Comparison of ENCODE assay signal across 8 mouse cellular contexts in genomic region chr11:69197194-69197593, GRCm38 (mm10). TPM values are rescaled to one million over a fixed set of nuclear protein-coding genes. Genes with fewer than 3 reads are reported as not detected.
A peak's percentile ranks its signal among the peaks of the same experiment; 100 is the strongest.
DNase-seq lines count a peak whose midpoint lies in the region; ATAC-seq and TF ChIP-seq lines count a peak whose summit lies in the region.

No protein-coding gene starts in this region.

- peak overlapping the region; percentile 63 for H3K4me2 ChIP-seq in heart, embryonic 16.5 days (ENCODE audit: low read depth, low read length)
- peak overlapping the region; percentile 41 for H3K4me2 ChIP-seq in forebrain, embryonic 14.5 days (ENCODE audit: low read length)

- H3K36me3 ChIP-seq in heart, embryonic 16.5 days (ENCODE audit: control insufficient read depth, insufficient read depth), result no peaks in the 10 kb centered on the region
- H3K36me3 ChIP-seq in ES-Bruce4 (ENCODE audit: control insufficient read depth, insufficient read depth, low read length, poor library complexity, severe bottlenecking), result no peaks in the 10 kb centered on the region
- no peaks in the 10 kb centered on the region for H3K36me3 ChIP-seq in forebrain, embryonic 14.5 days (ENCODE audit: control insufficient read depth, insufficient read depth, low read length)

- 1% methylated on average over 14 of the region's 14 CpGs for WGBS in heart, embryonic 16.5 days
- under 1% methylated on average over 14 of the region's 14 CpGs for WGBS in forebrain, embryonic 14.5 days

- no peak for TF ChIP-seq POLR2A in ES-Bruce4 (IDR thresholded peaks at IDR 0.05; ENCODE audit: insufficient read depth, low read length)

- no peaks in the 10 kb centered on the region for H3K9me3 ChIP-seq in heart, embryonic 16.5 days (replicated peaks; ENCODE audit: control insufficient read depth, low read length)
- H3K9me3 ChIP-seq in ES-Bruce4 (replicated peaks; ENCODE audit: control insufficient read depth, insufficient read depth, low read length, poor library complexity, severe bottlenecking), result no peaks in the 10 kb centered on the region
- H3K9me3 ChIP-seq in forebrain, embryonic 14.5 days (replicated peaks; ENCODE audit: control insufficient read depth, low read length), result no peaks in the 10 kb centered on the region

- no peak for DNase-seq in heart, postnatal 36 days
- no peak for DNase-seq in forebrain, embryonic 14.5 days (ENCODE audit: low spot score)
- DNase-seq in urinary bladder, adult 2 months (ENCODE audit: low spot score), result no peak
- DNase-seq in embryo, embryonic 10 days (ENCODE audit: low spot score), result no peak
- DNase-seq in gastrocnemius, postnatal 36 days, result no peak

- TF ChIP-seq EP300 in ES-Bruce4 (IDR thresholded peaks at IDR 0.05; ENCODE audit: insufficient read depth, low read depth, low read length), result no peak

- peaks cover 4% of the 10 kb centered on the region; the same call in 1 of the 2 replicates for H3K4me1 ChIP-seq in heart, embryonic 16.5 days (ENCODE audit: control insufficient read depth, insufficient read depth, low read length)
- H3K4me1 ChIP-seq in ES-Bruce4 (ENCODE audit: control insufficient read depth, insufficient read depth, low read length), result no peaks in the 10 kb centered on the region
- 0 out of 2 replicates have a peak, but pooled peaks cover 5% of the 10 kb centered on the region for H3K4me1 ChIP-seq in forebrain, embryonic 14.5 days (ENCODE audit: control insufficient read depth, insufficient read depth, low read length)

- ATAC-seq in heart, embryonic 16.5 days (replicated peaks; ENCODE audit: extremely low read depth, insufficient read depth, low FRiP score), result no peak
- no peak for ATAC-seq in forebrain, embryonic 14.5 days
- ATAC-seq in megakaryocyte, adult 5-6 weeks (ENCODE audit: poor library complexity, severe bottlenecking), result 0 out of 2 replicates have a peak, but pooled peaks have one; percentile 27

- H3K27me3 ChIP-seq in heart, embryonic 16.5 days (ENCODE audit: control insufficient read depth, insufficient read depth, low read length), result peaks cover 20% of the 10 kb centered on the region
- no peaks in the 10 kb centered on the region for H3K27me3 ChIP-seq in ES-Bruce4 (ENCODE audit: control insufficient read depth, insufficient read depth, low read length, poor library complexity, severe bottlenecking)
- peaks cover 19% of the 10 kb centered on the region for H3K27me3 ChIP-seq in forebrain, embryonic 14.5 days (replicated peaks; ENCODE audit: control insufficient read depth, insufficient read depth, low read length)

- peak overlapping the region; percentile 30 for H3K4me3 ChIP-seq in heart, embryonic 16.5 days (ENCODE audit: low read length)
- peak overlapping the region; percentile 7; the same call in 1 of the 2 replicates for H3K4me3 ChIP-seq in ES-Bruce4 (ENCODE audit: low read depth, low read length)
- H3K4me3 ChIP-seq in forebrain, embryonic 14.5 days (ENCODE audit: low read depth, low read length), result 0 out of 2 replicates have a peak overlapping the region, but pooled peaks have one; percentile 11

- H3K27ac ChIP-seq in heart, embryonic 16.5 days (ENCODE audit: low read length), result no peak overlapping the region
- no peak overlapping the region for H3K27ac ChIP-seq in ES-Bruce4 (ENCODE audit: insufficient read depth, low read length)
- no peak overlapping the region for H3K27ac ChIP-seq in forebrain, embryonic 14.5 days (ENCODE audit: low read depth, low read length)

- TF ChIP-seq CTCF in ES-Bruce4 (IDR thresholded peaks at IDR 0.05; ENCODE audit: low read depth, low read length), result no peak

- H3K9ac ChIP-seq in heart, embryonic 16.5 days (ENCODE audit: low read length), result peak overlapping the region; percentile 51; the same call in 1 of the 2 replicates
- no peak overlapping the region for H3K9ac ChIP-seq in ES-Bruce4 (ENCODE audit: low read depth, poor library complexity, severe bottlenecking)
- peak overlapping the region; percentile 21; the same call in 1 of the 2 replicates for H3K9ac ChIP-seq in forebrain, embryonic 14.5 days (ENCODE audit: low read length)

- intact Hi-C loops in heart, postnatal 36 days (cut with DNase I), result no loop called here
- intact Hi-C loops in gastrocnemius, postnatal 36 days (cut with DNase I), result no loop called here

RNA-seq across cellular contexts. Expression of gene Alox8, which starts 0.4 kb away (rescaled TPM):
- 1.7 TPM in 2 replicates for polyA plus RNA-seq in heart, embryonic 16.5 days (2015; fragmentation: Nextera tagmentation; extraction: Ambion mirVana)
- total RNA-seq in heart, postnatal 36 days (2021), result 1 to 10 TPM; 1.4 to 2.1 TPM
- polyA plus RNA-seq in ES-Bruce4 (2011; ENCODE audit: insufficient read depth, insufficient read length, low read depth, missing spikeins), result not detected in 2 replicates
- 0.08 TPM in 1 of 2 replicates, not detected in the other for polyA plus RNA-seq in forebrain, embryonic 14.5 days (2014; fragmentation: Nextera tagmentation; extraction: Ambion mirVana)
- 1.3 and 1.5 TPM in 2 replicates for total RNA-seq in megakaryocyte, adult 5-6 weeks (2015)
- 1.8 and 2.0 TPM in 2 replicates for total RNA-seq in megakaryocyte, adult 5-6 weeks (2017)
- polyA plus RNA-seq in urinary bladder, adult 2 months (2012; rRNA removed), result 0.14 and 0.60 TPM in 2 replicates
- total RNA-seq in gastrocnemius, postnatal 36 days (2021), result not detected

RNA-seq across cellular contexts. Expression of gene Gucy2e, which starts 39.6 kb away (rescaled TPM):
- 0.05 and 0.10 TPM in 2 replicates for polyA plus RNA-seq in heart, embryonic 16.5 days (2015; fragmentation: Nextera tagmentation; extraction: Ambion mirVana)
- 1 to 10 TPM; 1.5 to 1.7 TPM for total RNA-seq in heart, postnatal 36 days (2021)
- 0.11 TPM in 1 of 2 replicates, not detected in the other for polyA plus RNA-seq in ES-Bruce4 (2011; ENCODE audit: insufficient read depth, insufficient read length, low read depth, missing spikeins)
- 0.35 and 0.41 TPM in 2 replicates for polyA plus RNA-seq in forebrain, embryonic 14.5 days (2014; fragmentation: Nextera tagmentation; extraction: Ambion mirVana)
- total RNA-seq in megakaryocyte, adult 5-6 weeks (2015), result 0.16 TPM in 1 of 2 replicates, not detected in the other
- total RNA-seq in megakaryocyte, adult 5-6 weeks (2017), result 0.07 and 0.33 TPM in 2 replicates
- 0.01 and 0.03 TPM in 2 replicates for polyA plus RNA-seq in urinary bladder, adult 2 months (2012; rRNA removed)
- total RNA-seq in gastrocnemius, postnatal 36 days (2021), result not detected

RNA-seq across cellular contexts. Expression of gene Alox12b, which starts 40.4 kb away (rescaled TPM):
- polyA plus RNA-seq in heart, embryonic 16.5 days (2015; fragmentation: Nextera tagmentation; extraction: Ambion mirVana), result not detected in 2 replicates
- not detected for total RNA-seq in heart, postnatal 36 days (2021)
- 0.27 TPM in 1 of 2 replicates, not detected in the other for polyA plus RNA-seq in ES-Bruce4 (2011; ENCODE audit: insufficient read depth, insufficient read length, low read depth, missing spikeins)
- 0.15 TPM in 1 of 2 replicates, not detected in the other for polyA plus RNA-seq in forebrain, embryonic 14.5 days (2014; fragmentation: Nextera tagmentation; extraction: Ambion mirVana)
- total RNA-seq in megakaryocyte, adult 5-6 weeks (2015), result not detected in 2 replicates
- total RNA-seq in megakaryocyte, adult 5-6 weeks (2017), result not detected in 2 replicates
- polyA plus RNA-seq in urinary bladder, adult 2 months (2012; rRNA removed), result 0.03 TPM in 1 of 2 replicates, not detected in the other
- not detected for total RNA-seq in gastrocnemius, postnatal 36 days (2021)
